Mouse (Mus musculus) layer of hippocampus, adult 2 months (tissue): Measurements from ENCODE around the gene Metap1. TPM values are rescaled to one million over a fixed set of nuclear protein-coding genes. Genes with fewer than 3 reads are reported as not detected.

Experiments used
- DNase-seq, 2 experiments: peaks; one replicate each; pipeline ENCODE4 v3.0.0; 2022; ENCODE audit warnings: low spot score in 2 of 2
- H3K27ac ChIP-seq: fragments of 200-600 bp; 2 replicates; pipeline ENCODE4 v1.8.1; 2022
- H3K4me3 ChIP-seq: fragments of 200-600 bp; 2 replicates; pipeline ENCODE4 v1.8.1; 2022; ENCODE audit warnings: mild to moderate bottlenecking
- CTCF ChIP-seq: fragments of 200-600 bp; conservative IDR thresholded peaks from 2 replicates; pipeline ENCODE4 v1.8.1; 2022; ENCODE audit warnings: antibody characterized with exemption, mild to moderate bottlenecking, moderate library complexity
- total RNA-seq, 2 experiments: library from RNA; stranded (reverse); gene quantifications; 2 replicates each; pipeline ENCODE4 v1.2.3; 2021

Gene Metap1
- total RNA-seq, 2 experiments from 2014 or later: 43.8 to 46.0 TPM

GRCm38 (mm10) chr3:138523956-138524355, 34.6 kb upstream of the Metap1 start:
- no peak for DNase-seq
- no peak overlapping the region for H3K27ac ChIP-seq
- TF ChIP-seq CTCF: no peak
- no peak overlapping the region for H3K4me3 ChIP-seq

DNA sequence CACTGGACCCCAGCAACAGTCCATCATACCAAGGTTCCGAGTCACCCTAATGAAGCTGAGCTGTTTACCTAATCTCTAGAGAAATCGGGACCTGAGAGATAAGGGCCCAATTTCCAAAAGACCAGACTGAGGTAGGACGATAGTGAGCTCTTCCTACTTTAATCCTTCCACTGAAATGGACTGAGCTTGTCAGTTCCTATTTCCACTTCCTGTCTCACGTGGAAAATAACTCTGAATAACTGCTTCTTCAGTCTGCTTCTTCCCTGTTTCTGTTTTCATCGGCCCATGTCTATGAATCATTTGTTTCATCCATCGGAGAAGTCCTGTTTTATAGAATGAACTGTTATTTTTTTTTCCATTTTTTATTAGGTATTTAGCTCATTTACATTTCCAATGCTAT, 29.9 kb upstream of the Metap1 start:
- H3K4me3 ChIP-seq: no peak overlapping the region
- no peak for TF ChIP-seq CTCF
- DNase-seq: no peak

DNA sequence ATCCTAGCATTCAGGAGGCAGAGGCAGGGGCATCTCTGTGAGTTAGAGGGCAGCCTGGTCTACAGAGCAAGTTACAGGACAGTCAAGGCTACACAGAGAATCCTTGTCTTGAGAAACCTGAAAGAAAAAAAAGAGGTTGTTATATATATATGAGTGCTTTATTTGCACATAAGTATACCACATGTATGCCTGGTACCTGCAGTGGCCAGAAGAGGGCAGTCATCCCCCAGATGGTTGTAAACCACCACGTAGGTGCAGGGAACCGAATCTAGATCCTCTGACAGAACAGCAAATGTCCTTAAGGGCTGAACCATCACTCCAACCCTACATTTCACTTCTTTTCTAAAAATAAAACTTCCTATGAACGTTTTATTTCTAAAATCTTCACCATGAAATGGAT, 28.6 kb upstream of the Metap1 start:
- peak; percentile 42 for TF ChIP-seq CTCF
- no peak overlapping the region for H3K27ac ChIP-seq
- no peak overlapping the region for H3K4me3 ChIP-seq
- no peak for DNase-seq

More for the DNA sequence above, 29.9 kb upstream of the Metap1 start:
- H3K27ac ChIP-seq: no peak overlapping the region

GRCm38 (mm10) chr3:138515656-138516370, 26.5 kb upstream of the Metap1 start:
- TF ChIP-seq CTCF: no peak
- DNase-seq: no peak
- no peak overlapping the region for H3K4me3 ChIP-seq
- no peak overlapping the region for H3K27ac ChIP-seq

- Histone ChIP-seq H3K4me3 (no peak overlapping the region), H3K27ac (no peak overlapping the region)
- no peak for DNase-seq
- TF ChIP-seq CTCF: no peak
Observed at GRCm38 (mm10) chr3:138514749-138515148, 25.4 kb upstream of the Metap1 start.

GRCm38 (mm10) chr3:138513243-138513642, 23.9 kb upstream of the Metap1 start:
- Histone ChIP-seq H3K27ac (no peak overlapping the region), H3K4me3 (peak overlapping the region; percentile 26; the same call in 1 of the 2 replicates)
- no peak for TF ChIP-seq CTCF
- DNase-seq: no peak

DNA sequence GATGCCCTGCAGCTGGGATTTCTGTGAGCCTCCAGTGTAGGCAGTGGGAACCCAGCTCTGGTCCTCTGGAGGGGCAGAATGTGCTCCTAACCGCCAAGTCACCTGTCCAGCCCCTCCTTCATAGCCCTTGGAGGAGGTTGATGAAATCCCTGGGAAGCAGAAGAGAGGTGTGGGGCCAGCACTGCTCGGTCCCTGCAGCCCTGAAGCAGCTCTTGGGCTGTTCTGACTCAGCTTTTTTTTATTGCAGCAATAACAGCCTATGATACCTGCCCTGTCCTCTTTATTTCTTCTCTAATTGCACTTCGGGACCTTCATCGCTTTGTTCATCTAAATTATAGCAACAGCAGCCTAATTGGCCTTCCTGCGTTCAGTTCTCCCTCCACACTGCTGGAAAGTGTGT, 21.2 kb upstream of the Metap1 start:
- TF ChIP-seq CTCF: no peak
- Histone ChIP-seq H3K27ac (no peak overlapping the region), H3K4me3 (no peak overlapping the region)
- DNase-seq: no peak

DNA sequence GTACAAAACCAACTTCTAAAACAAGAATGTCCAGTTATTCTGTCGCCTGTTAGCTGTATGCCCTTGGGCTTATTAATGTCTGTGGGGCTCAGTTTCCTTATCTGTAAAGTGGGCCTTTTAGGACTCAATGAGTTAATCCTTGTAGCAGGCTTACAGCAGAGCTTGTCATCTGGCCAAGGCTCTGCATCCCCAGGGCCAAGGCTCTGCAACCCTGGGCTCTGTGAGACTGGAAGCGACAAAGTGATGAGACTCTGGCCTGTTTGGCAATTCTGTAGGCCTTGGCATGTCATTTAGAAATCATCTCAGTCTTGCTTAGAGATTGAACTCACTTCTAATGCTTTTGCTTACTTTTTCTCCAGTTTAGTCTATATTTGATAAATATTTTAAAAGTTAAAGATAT, 20.3 kb upstream of the Metap1 start:
- TF ChIP-seq CTCF: no peak
- DNase-seq: no peak

GRCm38 (mm10) chr3:138506749-138507148, 17.4 kb upstream of the Metap1 start:
- no peak overlapping the region for H3K27ac ChIP-seq
- DNase-seq: no peak
- H3K4me3 ChIP-seq: no peak overlapping the region
- peak; percentile 78 for TF ChIP-seq CTCF

More for the DNA sequence above, 20.3 kb upstream of the Metap1 start:
- H3K4me3 ChIP-seq: no peak overlapping the region
- no peak overlapping the region for H3K27ac ChIP-seq

GRCm38 (mm10) chr3:138503754-138504153, 14.4 kb upstream of the Metap1 start:
- TF ChIP-seq CTCF: no peak
- H3K4me3 ChIP-seq: no peak overlapping the region
- no peak overlapping the region for H3K27ac ChIP-seq
- DNase-seq: no peak

DNA sequence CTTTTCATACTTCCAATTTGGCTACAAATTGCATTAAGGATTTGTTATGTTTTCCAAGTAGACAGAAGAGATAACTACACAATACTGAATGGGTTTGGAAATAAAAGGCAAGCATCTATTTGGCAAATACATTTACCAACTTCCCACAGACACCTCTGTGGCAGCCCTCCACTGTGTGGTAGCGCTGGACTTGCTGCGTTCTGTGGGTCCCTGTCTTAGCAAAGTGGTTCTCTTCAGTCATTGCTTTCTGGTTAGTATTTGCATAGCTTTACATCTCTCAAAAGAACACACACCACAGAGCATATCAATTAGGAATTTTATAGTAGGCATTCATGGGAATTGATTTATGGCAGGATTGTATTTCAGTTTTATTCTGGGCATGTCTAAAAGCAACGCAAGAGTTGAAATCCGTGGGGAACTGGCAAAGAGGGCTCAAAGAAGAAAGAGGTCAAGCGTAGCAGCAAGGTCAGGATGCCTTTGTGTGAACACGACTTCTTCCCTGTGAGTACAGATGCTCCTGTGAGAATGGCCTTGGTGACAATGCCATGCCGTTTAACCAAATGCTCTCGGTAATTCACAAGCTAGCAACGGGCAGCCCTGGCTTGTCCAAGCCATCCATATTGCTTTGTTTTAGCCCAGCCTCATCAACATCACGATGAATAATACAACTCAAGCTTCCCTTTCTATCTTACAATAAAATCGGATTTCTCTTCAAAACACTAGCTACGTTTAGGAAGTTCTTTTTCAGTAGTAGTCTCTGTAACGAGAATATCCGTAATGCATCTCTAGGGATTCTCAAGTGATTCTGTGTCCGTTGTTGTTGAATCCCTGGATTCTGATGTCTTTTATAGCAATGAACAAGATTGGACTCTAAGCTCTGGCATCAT, 10.8 kb upstream of the Metap1 start:
- H3K4me3 ChIP-seq: no peak overlapping the region

DNA sequence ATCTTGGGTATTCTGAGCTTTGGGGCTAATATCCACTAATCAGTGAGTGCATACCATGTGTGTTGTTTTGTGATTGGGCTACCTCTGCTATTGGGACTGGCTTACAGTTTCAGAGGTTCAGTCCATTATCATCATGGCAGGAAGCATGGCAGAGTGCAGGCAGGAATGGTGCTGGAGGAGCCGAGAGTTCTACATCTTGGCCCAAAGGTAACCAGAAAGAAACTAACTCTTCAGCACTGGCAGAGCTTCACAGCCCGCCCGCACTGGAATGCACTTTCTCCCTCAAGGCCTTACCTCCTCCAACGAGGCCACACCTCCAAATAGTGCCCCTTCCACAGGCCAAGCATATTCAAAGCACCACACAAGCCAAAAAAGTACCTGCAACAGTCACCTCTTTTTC, 9.4 kb upstream of the Metap1 start:
- H3K4me3 ChIP-seq: no peak overlapping the region
- TF ChIP-seq CTCF: no peak
- H3K27ac ChIP-seq: no peak overlapping the region
- no peak for DNase-seq

More for the DNA sequence above, 10.8 kb upstream of the Metap1 start:
- no peak for DNase-seq
- H3K27ac ChIP-seq: no peak overlapping the region
- no peak for TF ChIP-seq CTCF

DNA sequence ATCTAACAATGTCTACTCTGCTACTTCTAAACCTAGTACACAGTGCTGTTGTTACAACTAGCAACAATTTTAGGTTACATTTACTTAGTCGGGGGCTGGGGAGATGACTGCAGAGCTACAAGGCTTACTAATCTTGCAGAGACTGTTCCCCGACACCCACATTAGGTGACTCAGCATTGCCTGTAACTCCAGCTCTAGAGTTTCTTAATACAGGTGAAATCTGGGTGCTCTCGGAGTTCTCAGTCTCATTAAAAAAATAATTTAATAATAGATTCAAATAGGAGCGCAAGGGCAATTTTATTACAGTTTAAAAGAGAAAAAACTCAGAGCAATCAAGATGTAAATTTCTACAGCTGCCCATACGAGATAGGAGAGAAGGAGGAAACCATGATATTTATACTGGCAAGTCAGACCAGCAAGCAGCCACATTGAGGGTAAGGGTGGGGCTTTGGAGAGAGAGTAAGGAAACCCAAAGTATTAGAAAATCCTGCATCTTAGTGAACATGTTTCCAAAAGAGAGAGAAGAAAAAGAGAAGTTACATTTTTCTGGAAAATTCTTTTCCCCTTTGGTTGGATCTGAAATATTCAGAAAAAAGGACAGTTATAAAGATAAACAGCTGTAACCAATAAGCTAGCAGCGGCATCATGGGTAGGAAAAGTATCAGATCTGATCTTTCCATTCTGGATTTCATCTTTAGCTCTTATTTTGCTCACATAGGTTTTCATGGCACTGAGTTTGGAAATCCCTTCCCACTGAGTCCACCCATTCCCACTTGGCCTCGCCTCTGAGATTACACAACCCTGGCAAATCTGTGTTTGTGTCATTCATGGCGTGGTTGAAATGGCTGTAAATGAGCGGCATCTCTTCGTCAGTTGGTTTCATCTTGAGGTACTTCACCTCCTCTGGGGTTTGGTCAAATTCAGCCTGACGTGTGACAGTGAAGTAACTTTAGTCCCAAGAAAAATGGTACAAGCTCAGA, 6.1 kb upstream of the Metap1 start:
- Histone ChIP-seq H3K4me3 (no peak overlapping the region), H3K27ac (no peak overlapping the region)
- TF ChIP-seq CTCF: no peak
- no peak for DNase-seq
